Comparison of ENCODE assay signal across 9 mouse cellular contexts in genomic region chr10:66865010-66865582, GRCm38 (mm10).
DNase-seq lines count a peak whose midpoint lies in the region; ATAC-seq and TF ChIP-seq lines count a peak whose summit lies in the region.
"Had no signal": no experiment of that assay in that cellular context is flagged by ENCODE, and none has a peak within 500 bp of the region (broad histone marks: within the 10 kb centered on the region; RNA-seq: fewer than 3 reads in every experiment).

No protein-coding gene starts in this region.

- peak; percentile 63 for ATAC-seq in kidney, embryonic 14.5 days (ENCODE audit: low FRiP score, low TSS enrichment)
- peak; percentile 20; the same call in 1 of the 2 replicates for ATAC-seq in kidney, postnatal 0 days (replicated peaks; ENCODE audit: low FRiP score, low read depth)
- no peak for ATAC-seq in stomach, embryonic 15.5 days (ENCODE audit: insufficient read depth, low FRiP score, low read depth)
- no peak for ATAC-seq in hindbrain, embryonic 16.5 days
- ATAC-seq in hindbrain, postnatal 0 days: no peak

- no peak overlapping the region for H3K9ac ChIP-seq in kidney, embryonic 14.5 days (ENCODE audit: low read depth, low read length)
- no peak overlapping the region for H3K9ac ChIP-seq in kidney, postnatal 0 days (ENCODE audit: low read depth, low read length)
- H3K9ac ChIP-seq in stomach, embryonic 15.5 days: no peak overlapping the region
- no peak overlapping the region for H3K9ac ChIP-seq in hindbrain, embryonic 16.5 days (ENCODE audit: low read depth, low read length)
- H3K9ac ChIP-seq in hindbrain, postnatal 0 days (replicated peaks; ENCODE audit: low read length): no peak overlapping the region
- H3K9ac ChIP-seq: neural tube, embryonic 12.5 days had no signal

- peak overlapping the region; percentile 59; the same call in 1 of the 2 replicates for H3K27ac ChIP-seq in kidney, embryonic 14.5 days (ENCODE audit: low read depth, low read length)
- peak overlapping the region; percentile 58; the same call in 1 of the 2 replicates for H3K27ac ChIP-seq in kidney, postnatal 0 days
- 0 out of 2 replicates have a peak overlapping the region, but pooled peaks have one; percentile 26 for H3K27ac ChIP-seq in stomach, embryonic 15.5 days
- H3K27ac ChIP-seq in hindbrain, embryonic 16.5 days (ENCODE audit: low read depth, low read length): no peak overlapping the region
- no peak overlapping the region; the same call in 1 of the 2 replicates for H3K27ac ChIP-seq in hindbrain, postnatal 0 days
- H3K27ac ChIP-seq: neural tube, embryonic 12.5 days had no signal

- H3K36me3 ChIP-seq in kidney, embryonic 14.5 days (ENCODE audit: control insufficient read depth, insufficient read depth, low read length): no peaks in the 10 kb centered on the region
- H3K36me3 ChIP-seq in kidney, postnatal 0 days (ENCODE audit: insufficient read depth, low read length): no peaks in the 10 kb centered on the region
- H3K36me3 ChIP-seq in stomach, embryonic 15.5 days: no peaks in the 10 kb centered on the region
- H3K36me3 ChIP-seq in hindbrain, embryonic 16.5 days (ENCODE audit: control insufficient read depth, insufficient read depth, low read length): no peaks in the 10 kb centered on the region
- H3K36me3 ChIP-seq in hindbrain, postnatal 0 days (ENCODE audit: insufficient read depth, low read length): no peaks in the 10 kb centered on the region
- H3K36me3 ChIP-seq: neural tube, embryonic 12.5 days had no signal

- H3K4me2 ChIP-seq in kidney, embryonic 14.5 days (replicated peaks; ENCODE audit: low read depth, low read length): no peak overlapping the region; the same call in 1 of the 2 replicates
- no peak overlapping the region for H3K4me2 ChIP-seq in kidney, postnatal 0 days (ENCODE audit: low read length)
- H3K4me2 ChIP-seq in stomach, embryonic 15.5 days: no peak overlapping the region
- H3K4me2 ChIP-seq in hindbrain, embryonic 16.5 days (ENCODE audit: low read length): no peak overlapping the region
- no peak overlapping the region for H3K4me2 ChIP-seq in hindbrain, postnatal 0 days (ENCODE audit: low read depth, low read length)
- H3K4me2 ChIP-seq: neural tube, embryonic 12.5 days had no signal

- H3K27me3 ChIP-seq in kidney, embryonic 14.5 days (ENCODE audit: control insufficient read depth, insufficient read depth, low read length): no peaks in the 10 kb centered on the region
- H3K27me3 ChIP-seq in kidney, postnatal 0 days (ENCODE audit: insufficient read depth, low read length): no peaks in the 10 kb centered on the region
- H3K27me3 ChIP-seq in stomach, embryonic 15.5 days (replicated peaks): no peaks in the 10 kb centered on the region
- no peaks in the 10 kb centered on the region for H3K27me3 ChIP-seq in hindbrain, embryonic 16.5 days (replicated peaks; ENCODE audit: control insufficient read depth, insufficient read depth, low read length)
- H3K27me3 ChIP-seq in hindbrain, postnatal 0 days (ENCODE audit: insufficient read depth, low read length): no peaks in the 10 kb centered on the region
- H3K27me3 ChIP-seq: neural tube, embryonic 12.5 days had no signal

- WGBS in kidney, embryonic 14.5 days: 56% methylated on average over 10 of the region's 10 CpGs
- WGBS in kidney, postnatal 0 days: 43% methylated on average over 10 of the region's 10 CpGs
- 64% methylated on average over 10 of the region's 10 CpGs for WGBS in stomach, embryonic 15.5 days
- WGBS in hindbrain, embryonic 16.5 days: 86% methylated on average over 10 of the region's 10 CpGs
- 84% methylated on average over 10 of the region's 10 CpGs for WGBS in hindbrain, postnatal 0 days

- no peaks in the 10 kb centered on the region for H3K9me3 ChIP-seq in kidney, embryonic 14.5 days (ENCODE audit: control insufficient read depth, low read length)
- H3K9me3 ChIP-seq in kidney, postnatal 0 days (replicated peaks; ENCODE audit: low read length): no peaks in the 10 kb centered on the region
- H3K9me3 ChIP-seq in stomach, embryonic 15.5 days: no peaks in the 10 kb centered on the region
- no peaks in the 10 kb centered on the region for H3K9me3 ChIP-seq in hindbrain, embryonic 16.5 days (ENCODE audit: control insufficient read depth, low read length)
- no peaks in the 10 kb centered on the region for H3K9me3 ChIP-seq in hindbrain, postnatal 0 days (ENCODE audit: low read length)
- H3K9me3 ChIP-seq: neural tube, embryonic 12.5 days had no signal

- no peak overlapping the region for H3K4me3 ChIP-seq in kidney, embryonic 14.5 days (ENCODE audit: low read length)
- no peak overlapping the region for H3K4me3 ChIP-seq in kidney, postnatal 0 days (replicated peaks; ENCODE audit: low read depth, low read length)
- no peak overlapping the region for H3K4me3 ChIP-seq in stomach, embryonic 15.5 days (replicated peaks)
- H3K4me3 ChIP-seq in hindbrain, embryonic 16.5 days (ENCODE audit: low read length): no peak overlapping the region
- H3K4me3 ChIP-seq in hindbrain, postnatal 0 days (ENCODE audit: low read length): no peak overlapping the region
- H3K4me3 ChIP-seq: neural tube, embryonic 12.5 days had no signal

- peaks cover 3% of the 10 kb centered on the region; the same call in 1 of the 2 replicates for H3K4me1 ChIP-seq in kidney, embryonic 14.5 days (ENCODE audit: control insufficient read depth, insufficient read depth, low read length)
- H3K4me1 ChIP-seq in kidney, postnatal 0 days (replicated peaks; ENCODE audit: insufficient read depth, low read length): 0 out of 2 replicates have a peak, but pooled peaks cover 5% of the 10 kb centered on the region
- no peaks in the 10 kb centered on the region for H3K4me1 ChIP-seq in stomach, embryonic 15.5 days
- H3K4me1 ChIP-seq in hindbrain, embryonic 16.5 days (ENCODE audit: control insufficient read depth, insufficient read depth, low read depth, low read length): no peaks in the 10 kb centered on the region
- no peaks in the 10 kb centered on the region for H3K4me1 ChIP-seq in hindbrain, postnatal 0 days (ENCODE audit: insufficient read depth, low read length)
- H3K4me1 ChIP-seq: neural tube, embryonic 12.5 days had no signal

- TF ChIP-seq CTCF in kidney, postnatal 0 days (IDR thresholded peaks at IDR 0.05; ENCODE audit: low read depth): no peak
- no peak for TF ChIP-seq CTCF in hindbrain, postnatal 0 days (IDR thresholded peaks at IDR 0.05; ENCODE audit: low read depth)

- no peak for DNase-seq in kidney, adult 11 months
- peak; percentile 14 for DNase-seq in WW6 (ENCODE audit: low read depth, low spot score)
- DNase-seq in kidney, postnatal 0 days (ENCODE audit: low spot score): no peak
- DNase-seq in embryo, embryonic 11 days: no peak
- DNase-seq in hindbrain, postnatal 0 days (ENCODE audit: low spot score): no peak

Comparison
In these comparisons a context has a peak if more than half of its experiments do, and no peak if none do; other contexts are left out.
1. ATAC-seq: peak in kidney, embryonic 14.5 days (single experiment) and kidney, postnatal 0 days (single experiment); none in stomach, embryonic 15.5 days (single experiment), hindbrain, embryonic 16.5 days (single experiment) and hindbrain, postnatal 0 days (single experiment).
2. H3K27ac ChIP-seq: peak in kidney, embryonic 14.5 days (single experiment), kidney, postnatal 0 days (single experiment) and stomach, embryonic 15.5 days (single experiment); none in hindbrain, embryonic 16.5 days (single experiment) and hindbrain, postnatal 0 days (single experiment).